Mouse (Mus musculus) testis, adult 2 months (tissue): ENCODE measurements around the gene Swsap1.

Experiments used
- CTCF ChIP-seq: fragments of 200-500 bp; IDR thresholded peaks from 2 replicates; pipeline ENCODE4 v1.5.1; 2012; ENCODE audit warnings: low read depth, mild to moderate bottlenecking, inconsistent platforms, low read length, moderate library complexity; ENCODE audit not compliant: control insufficient read depth, insufficient read depth, insufficient replicate concordance
- POLR2A ChIP-seq: fragments of 200-500 bp; IDR thresholded peaks from 2 replicates; pipeline ENCODE4 v1.6.1; 2012; ENCODE audit warnings: low read depth, mild to moderate bottlenecking, inconsistent platforms, low read length, moderate library complexity; ENCODE audit not compliant: control insufficient read depth

DNA sequence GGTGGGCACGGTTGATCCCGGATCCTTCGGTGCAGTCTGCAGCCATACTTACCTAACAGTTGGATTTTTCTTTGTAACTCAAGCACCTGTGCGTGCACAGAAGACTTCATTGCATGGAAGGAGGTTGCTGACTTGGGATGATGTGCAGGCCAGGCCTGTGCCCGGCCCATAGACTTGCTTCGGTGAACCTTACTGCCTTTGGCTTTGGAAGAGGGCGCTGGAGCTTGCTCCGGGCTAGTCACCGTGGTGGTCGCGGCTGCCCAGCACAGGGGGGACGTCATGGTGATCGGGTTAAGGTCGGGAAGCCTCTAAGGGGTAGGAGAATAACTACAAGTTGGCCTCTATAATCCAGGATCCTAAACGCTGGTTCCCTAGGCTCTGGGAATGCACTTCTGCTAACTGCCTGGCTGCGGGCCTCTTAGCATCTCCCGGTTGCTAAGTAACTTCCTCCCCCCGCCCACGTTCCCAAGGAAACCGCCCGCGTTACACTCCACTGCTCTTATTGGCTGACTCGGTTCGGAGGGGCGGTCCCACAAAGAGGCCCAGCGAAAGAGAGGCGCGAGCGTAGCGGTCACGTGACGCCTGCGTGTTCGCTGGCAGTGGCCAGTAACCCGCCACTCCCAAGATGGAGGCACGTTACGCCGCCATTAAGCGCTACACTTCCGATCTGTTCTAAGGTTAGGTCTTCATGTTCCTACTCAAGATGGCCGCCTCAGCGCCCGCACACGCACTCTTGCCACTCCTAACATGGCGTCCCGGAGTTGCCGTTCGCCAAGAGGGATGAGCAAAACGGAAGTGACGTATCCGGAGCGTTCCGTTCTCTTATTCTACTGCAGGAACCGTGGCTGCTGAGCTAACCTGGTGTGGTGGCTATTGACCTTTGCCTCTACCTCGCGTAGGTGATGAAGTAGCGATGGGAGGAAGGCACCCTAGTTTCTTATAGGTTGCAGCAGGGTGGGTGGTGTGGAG is 46.9 kb downstream of the Swsap1 start, which contains the start of the genes Ccdc151 and Prkcsh:
- TF ChIP-seq POLR2A = peak; percentile 81
- 0 out of 2 replicates have a peak, but pooled peaks have one; percentile 4 for TF ChIP-seq CTCF
